Mouse (Mus musculus): ENCODE data around the gene Olfr832. TPM values are rescaled to one million over a fixed set of nuclear protein-coding genes. Genes with fewer than 3 reads are reported as not detected.
"Not testable (repeated sequence)": the region's sequence is repeated elsewhere in the genome, so short reads cannot be mapped to it uniquely, and the experiment has no call there.

Olfr832 gene
- not detected in 2 replicates for total RNA-seq (2014; fragmentation: Nextera tagmentation)
- total RNA-seq (2017) = not detected in 2 replicates

DNA sequence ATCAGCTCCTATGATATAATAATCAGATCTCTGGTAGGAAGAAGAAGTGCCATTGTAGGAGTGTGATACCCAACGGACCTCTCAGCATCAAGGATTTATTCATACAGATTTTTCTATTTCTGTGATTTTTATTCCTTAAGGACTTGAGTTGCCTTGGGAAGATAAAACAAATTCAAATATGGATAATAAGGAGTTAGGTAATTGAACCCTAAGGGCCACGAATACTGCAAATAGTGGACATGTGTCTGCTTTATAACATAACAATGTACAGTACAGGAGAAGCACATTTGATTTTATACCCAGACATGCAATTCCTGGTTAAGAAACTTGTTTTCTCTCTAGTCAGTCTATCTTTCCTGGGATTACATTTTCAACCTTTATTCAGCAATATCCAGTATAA is at the start of gene Olfr832:
Olfr832 (plus strand) TSS at position 301 of the 400 bp plus-strand sequence.
- ATAC-seq (replicated peaks; ENCODE audit: low FRiP score, low TSS enrichment, poor library complexity, severe bottlenecking) = not testable (repeated sequence)

DNA sequence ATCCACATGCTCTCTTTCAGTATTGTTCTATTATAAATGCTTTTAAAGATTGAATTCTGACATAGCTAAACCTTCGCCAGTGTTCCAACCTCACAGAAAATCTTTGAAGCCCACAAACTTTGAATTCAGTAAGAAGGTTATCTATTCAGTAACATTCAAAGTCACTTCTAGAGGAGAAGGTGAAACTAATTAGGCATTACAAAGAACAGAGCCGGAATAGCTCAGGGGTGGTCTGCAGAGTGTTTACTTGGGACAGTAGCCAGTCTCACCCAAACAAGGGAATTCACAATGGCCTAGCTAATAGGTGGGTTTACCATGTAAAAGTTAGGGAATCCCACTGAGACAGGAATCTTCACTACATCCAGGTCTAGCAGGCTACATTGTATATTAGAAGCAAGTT is 29.2 kb upstream of the Olfr832 start:
- not testable (repeated sequence) for ATAC-seq (replicated peaks; ENCODE audit: low FRiP score, low TSS enrichment, poor library complexity, severe bottlenecking)

DNA sequence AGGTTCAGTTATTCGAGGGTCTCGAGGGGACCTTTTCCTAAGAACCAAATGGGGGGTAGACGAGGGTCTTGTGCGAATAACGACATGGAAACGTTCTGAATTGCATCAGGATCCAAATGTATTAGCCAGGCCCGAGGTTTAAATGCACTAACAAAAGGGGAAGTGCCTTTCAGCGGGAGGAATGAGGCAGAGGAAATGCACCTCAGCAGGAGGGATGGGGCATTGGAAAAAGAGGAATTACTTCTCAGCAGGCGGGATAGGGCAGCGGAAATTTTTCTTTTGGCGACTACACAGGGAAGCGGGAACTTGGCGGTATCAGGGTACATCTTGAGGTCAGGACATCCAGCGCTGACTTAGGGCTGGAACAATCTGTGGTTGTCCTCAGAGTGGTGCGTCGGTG is 9.0 kb upstream of the Olfr832 start:
- ATAC-seq (replicated peaks; ENCODE audit: low FRiP score, low TSS enrichment, poor library complexity, severe bottlenecking) = not testable (repeated sequence)

DNA sequence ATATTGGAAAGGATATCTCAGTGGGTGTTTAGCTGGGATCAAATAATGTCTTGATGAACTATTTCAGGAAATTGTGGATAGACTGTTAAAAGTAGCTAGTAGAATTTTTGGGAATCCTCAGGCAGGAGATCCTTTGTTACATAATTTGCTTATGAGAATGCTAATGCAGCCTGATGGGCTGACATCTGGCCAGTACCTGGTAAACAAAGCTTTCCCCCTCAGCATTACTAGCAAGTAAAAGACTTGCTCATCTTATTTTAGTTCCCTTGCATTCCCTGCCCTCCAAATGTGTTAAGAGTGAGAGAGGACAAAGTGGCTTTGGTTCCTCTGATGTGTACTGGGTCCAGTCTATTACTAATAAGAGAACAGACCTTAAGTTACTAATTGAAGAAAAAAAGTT is 25.1 kb downstream of the Olfr832 start:
- ATAC-seq (replicated peaks; ENCODE audit: low FRiP score, low TSS enrichment, poor library complexity, severe bottlenecking) = no peak

DNA sequence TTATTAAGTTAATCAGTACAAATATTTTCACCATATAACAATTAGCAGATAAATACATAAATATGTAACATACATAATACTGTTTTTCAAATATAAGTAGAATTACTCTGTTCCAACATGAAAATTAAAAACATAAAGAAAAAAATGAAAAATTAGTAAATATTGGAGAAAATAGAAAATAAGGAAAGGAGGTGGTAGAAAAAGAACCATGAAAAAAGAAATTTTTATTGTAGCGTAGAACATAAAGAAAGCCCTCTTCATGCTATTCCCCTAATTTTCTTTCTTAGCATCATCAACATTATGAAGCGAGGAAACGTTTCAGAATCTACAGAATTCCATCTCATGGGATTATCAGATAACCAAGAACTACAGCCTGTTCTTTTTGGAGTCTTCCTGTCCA is 50.8 kb downstream of the Olfr832 start, which contains the start of gene Olfr834:
Olfr834 (plus strand) TSS at position 301 of the 400 bp plus-strand sequence.
- no peak for ATAC-seq (replicated peaks; ENCODE audit: low FRiP score, low TSS enrichment, poor library complexity, severe bottlenecking)

Other genes with a start within 250 kb of the Olfr832 start
- gene Olfr24, start 173.1 kb upstream of the Olfr832 start, total RNA-seq (2014; fragmentation: Nextera tagmentation) = not detected in 2 replicates
- gene Olfr24, start 173.1 kb upstream of the Olfr832 start, total RNA-seq (2017) = not detected in 2 replicates
- gene Olfr828, start 117.6 kb upstream of the Olfr832 start, total RNA-seq (2014; fragmentation: Nextera tagmentation) = not detected in 2 replicates
- not detected in 2 replicates for gene Olfr828, start 117.6 kb upstream of the Olfr832 start, total RNA-seq (2017)
- gene Olfr829, start 82.2 kb upstream of the Olfr832 start, total RNA-seq (2014; fragmentation: Nextera tagmentation) = not detected in 2 replicates
- gene Olfr829, start 82.2 kb upstream of the Olfr832 start, total RNA-seq (2017) = not detected in 2 replicates
- gene Olfr830, start 62.4 kb upstream of the Olfr832 start, total RNA-seq (2014; fragmentation: Nextera tagmentation) = not detected in 2 replicates
- gene Olfr830, start 62.4 kb upstream of the Olfr832 start, total RNA-seq (2017) = not detected in 2 replicates
- gene Olfr834, start 50.9 kb downstream of the Olfr832 start, total RNA-seq (2014; fragmentation: Nextera tagmentation) = not detected in 2 replicates
- not detected in 2 replicates for gene Olfr834, start 50.9 kb downstream of the Olfr832 start, total RNA-seq (2017)
- not detected in 2 replicates for gene Olfr835, start 95.6 kb downstream of the Olfr832 start, total RNA-seq (2014; fragmentation: Nextera tagmentation)
- not detected in 2 replicates for gene Olfr835, start 95.6 kb downstream of the Olfr832 start, total RNA-seq (2017)
- not detected in 2 replicates for gene Olfr836, start 183.3 kb downstream of the Olfr832 start, total RNA-seq (2014; fragmentation: Nextera tagmentation)
- gene Olfr836, start 183.3 kb downstream of the Olfr832 start, total RNA-seq (2017) = not detected in 2 replicates
- gene Olfr837, start 199.2 kb downstream of the Olfr832 start, total RNA-seq (2014; fragmentation: Nextera tagmentation) = not detected in 2 replicates
- gene Olfr837, start 199.2 kb downstream of the Olfr832 start, total RNA-seq (2017) = not detected in 2 replicates
- gene Olfr839-ps1, start 240.2 kb downstream of the Olfr832 start, total RNA-seq (2014; fragmentation: Nextera tagmentation) = not detected in 2 replicates
- gene Olfr839-ps1, start 240.2 kb downstream of the Olfr832 start, total RNA-seq (2017) = not detected in 2 replicates